Mouse (Mus musculus): ENCODE measurements around the gene Rpl13a.
A peak's percentile ranks its signal among the peaks of the same experiment; 100 is the strongest.
"Not testable (repeated sequence)": the region's sequence is repeated elsewhere in the genome, so short reads cannot be mapped to it uniquely, and the experiment has no call there.

Gene Rpl13a

GRCm38 (mm10) chr7:45137171-45138006, 8.8 kb upstream of the Rpl13a start:
- ATAC-seq (ENCODE audit: insufficient number of reproducible peaks, low FRiP score, low TSS enrichment): no peak

- ATAC-seq (ENCODE audit: insufficient number of reproducible peaks, low FRiP score, low TSS enrichment): peak; percentile 72; the same call in 1 of the 2 replicates
These were observed 7.5 kb upstream of the Rpl13a start, which contains the start of the genes Gm45713 and Flt3l for GRCm38 (mm10) chr7:45135993-45136567. TSS of gene Gm45713 (minus strand) at chr7:45136231. TSS of gene Flt3l (minus strand) at chr7:45136432.

GRCm38 (mm10) chr7:45135370-45135769, 6.8 kb upstream of the Rpl13a start:
- no peak for ATAC-seq (ENCODE audit: insufficient number of reproducible peaks, low FRiP score, low TSS enrichment)

GRCm38 (mm10) chr7:45134544-45135026, 6.0 kb upstream of the Rpl13a start:
- ATAC-seq (ENCODE audit: insufficient number of reproducible peaks, low FRiP score, low TSS enrichment): no peak

- no peak for ATAC-seq (ENCODE audit: insufficient number of reproducible peaks, low FRiP score, low TSS enrichment)
These were observed 5.0 kb upstream of the Rpl13a start for GRCm38 (mm10) chr7:45133446-45134159.

- ATAC-seq (ENCODE audit: insufficient number of reproducible peaks, low FRiP score, low TSS enrichment): no peak
These were observed 3.3 kb upstream of the Rpl13a start for GRCm38 (mm10) chr7:45131850-45132249.

GRCm38 (mm10) chr7:45129776-45130512, 1.4 kb upstream of the Rpl13a start:
- ATAC-seq (ENCODE audit: insufficient number of reproducible peaks, low FRiP score, low TSS enrichment): no peak

GRCm38 (mm10) chr7:45129318-45129717, 757 bp upstream of the Rpl13a start:
- no peak for ATAC-seq (ENCODE audit: insufficient number of reproducible peaks, low FRiP score, low TSS enrichment)

- ATAC-seq (ENCODE audit: insufficient number of reproducible peaks, low FRiP score, low TSS enrichment): no peak
These were observed 799 bp downstream of the Rpl13a start for GRCm38 (mm10) chr7:45127700-45128224.

- ATAC-seq (ENCODE audit: insufficient number of reproducible peaks, low FRiP score, low TSS enrichment): no peak
These were observed 1.5 kb downstream of the Rpl13a start for GRCm38 (mm10) chr7:45126844-45127699.

- no peak for ATAC-seq (ENCODE audit: insufficient number of reproducible peaks, low FRiP score, low TSS enrichment)
These were observed 2.3 kb downstream of the Rpl13a start for GRCm38 (mm10) chr7:45126147-45126843.

GRCm38 (mm10) chr7:45125649-45126048, 2.9 kb downstream of the Rpl13a start:
- ATAC-seq (ENCODE audit: insufficient number of reproducible peaks, low FRiP score, low TSS enrichment): not testable (repeated sequence)

- no peak for ATAC-seq (ENCODE audit: insufficient number of reproducible peaks, low FRiP score, low TSS enrichment)
These were observed 3.4 kb downstream of the Rpl13a start for GRCm38 (mm10) chr7:45125144-45125600.

GRCm38 (mm10) chr7:45124224-45125143, 4.1 kb downstream of the Rpl13a start, which contains the start of gene Rps11:
TSS of gene Rps11 (minus strand) at chr7:45124439.
- ATAC-seq (ENCODE audit: insufficient number of reproducible peaks, low FRiP score, low TSS enrichment): peak; percentile 77

GRCm38 (mm10) chr7:45123186-45123570, 5.4 kb downstream of the Rpl13a start:
- no peak for ATAC-seq (ENCODE audit: insufficient number of reproducible peaks, low FRiP score, low TSS enrichment)

- ATAC-seq (ENCODE audit: insufficient number of reproducible peaks, low FRiP score, low TSS enrichment): no peak
These were observed 5.9 kb downstream of the Rpl13a start for GRCm38 (mm10) chr7:45122561-45123185.

GRCm38 (mm10) chr7:45121966-45122365, 6.6 kb downstream of the Rpl13a start:
- no peak for ATAC-seq (ENCODE audit: insufficient number of reproducible peaks, low FRiP score, low TSS enrichment)

Data from cerebellum, adult (tissue).